Mouse (Mus musculus) forebrain, postnatal 0 days (tissue): ENCODE data around the gene Arid3b. TPM values are rescaled to one million over a fixed set of nuclear protein-coding genes. Genes with fewer than 3 reads are reported as not detected.

Experiments
- ATAC-seq: fragments of 200-750 bp; cut with Nextera tagmentation; 2 replicates; pipeline ENCODE4 v1.8.0; 2017; ENCODE audit warnings: mild to moderate bottlenecking, moderate library complexity
- DNase-seq: peaks from one replicate; pipeline ENCODE4 v3.0.0-alpha.2; 2015
- H3K27ac ChIP-seq: fragments of 300-500 bp; sonication (generic); 2 replicates; pipeline ENCODE4 v1.5.1; 2014; ENCODE audit warnings: low read depth, mild to moderate bottlenecking, antibody characterized with exemption, low read length, moderate library complexity, mixed read lengths
- H3K27me3 ChIP-seq: fragments of 300-500 bp; sonication (generic); 2 replicates; pipeline ENCODE4 v1.6.1; 2014; ENCODE audit warnings: mild to moderate bottlenecking, low read length, mixed read lengths; ENCODE audit not compliant: insufficient read depth
- H3K36me3 ChIP-seq: fragments of 300-500 bp; sonication (generic); 2 replicates; pipeline ENCODE4 v1.6.1; 2014; ENCODE audit warnings: mild to moderate bottlenecking, moderate library complexity; ENCODE audit not compliant: insufficient read depth
- H3K4me1 ChIP-seq: fragments of 300-500 bp; sonication (generic); 2 replicates; pipeline ENCODE4 v1.6.1; 2014; ENCODE audit warnings: antibody characterized with exemption; ENCODE audit not compliant: insufficient read depth
- H3K4me2 ChIP-seq: fragments of 300-500 bp; sonication (generic); 2 replicates; pipeline ENCODE4 v1.6.1; 2014; ENCODE audit warnings: low read depth, mild to moderate bottlenecking, moderate library complexity
- H3K4me3 ChIP-seq: fragments of 300-500 bp; sonication (generic); 2 replicates; pipeline ENCODE4 v1.5.1; 2014; ENCODE audit warnings: low read depth, low read length, mixed read lengths
- H3K9ac ChIP-seq: fragments of 300-500 bp; sonication (generic); 2 replicates; pipeline ENCODE4 v1.6.1; 2014; ENCODE audit warnings: mild to moderate bottlenecking
- H3K9me3 ChIP-seq: fragments of 300-500 bp; sonication (generic); 2 replicates; pipeline ENCODE4 v1.6.1; 2016; ENCODE audit warnings: low read length
- CTCF ChIP-seq: sonication (generic); IDR thresholded peaks from 2 replicates; pipeline ENCODE4 v1.5.1; 2016; ENCODE audit warnings: antibody characterized with exemption, control low read depth, low read depth
- WGBS: fragments of 180-500 bp; shearing (Covaris S2); extraction: QIAGEN DNeasy Blood & Tissue Kit; methylation state at CpG from one replicate; pipeline ENCODE4 v1.1.7; 2014; 5-methylcytosine and 5-hydroxymethylcytosine counted together
- polyA plus RNA-seq: library from polyadenylated mRNA; unstranded; fragments of >200 nt; fragmentation: Nextera tagmentation; extraction: Ambion mirVana; gene quantifications from 2 replicates; pipeline ENCODE4 v1.2.1, GENCODE M21; 2015
- total RNA-seq: library from RNA; depleted of rRNA; stranded (reverse); fragments of >200 nt; gene quantifications from 2 replicates; pipeline ENCODE4 v1.2.3, GENCODE M21; 2014

Arid3b gene
- total and polyA plus RNA-seq, 2 experiments from 2014 or later = 3.1 to 4.7 TPM

- Histone ChIP-seq H3K27me3 (no peaks in the 10 kb centered on the region), H3K4me3 (no peak overlapping the region), H3K27ac (peak overlapping the region; percentile 10; the same call in 1 of the 2 replicates), H3K36me3 (no peaks in the 10 kb centered on the region), H3K4me2 (peak overlapping the region; percentile 38), H3K4me1 (peaks cover 17% of the 10 kb centered on the region), H3K9me3 (no peaks in the 10 kb centered on the region), H3K9ac (peak overlapping the region; percentile 31)
- TF ChIP-seq CTCF = no peak
- WGBS = 5% methylated on average over 24 of the region's 24 CpGs
- DNase-seq (peak; percentile 88), ATAC-seq (peak; percentile 84)
Measured at GRCm38 (mm10) chr9:57831267-57832082, 5.1 kb downstream of the Arid3b start.

GRCm38 (mm10) chr9:57829812-57830557, 6.6 kb downstream of the Arid3b start:
- Histone ChIP-seq H3K36me3 (0 out of 2 replicates have a peak, but pooled peaks cover 2% of the 10 kb centered on the region), H3K9ac (no peak overlapping the region), H3K9me3 (no peaks in the 10 kb centered on the region), H3K27me3 (no peaks in the 10 kb centered on the region), H3K4me1 (peaks cover 17% of the 10 kb centered on the region), H3K4me2 (no peak overlapping the region), H3K27ac (no peak overlapping the region), H3K4me3 (no peak overlapping the region)
- 25% methylated on average over 6 of the region's 6 CpGs for WGBS
- DNase-seq (no peak), ATAC-seq (no peak)
- no peak for TF ChIP-seq CTCF

GRCm38 (mm10) chr9:57823397-57823796, 13.2 kb downstream of the Arid3b start:
- no peak for DNase-seq
- H3K4me2 ChIP-seq = no peak overlapping the region
- no peaks in the 10 kb centered on the region for H3K9me3 ChIP-seq
- no peaks in the 10 kb centered on the region for H3K27me3 ChIP-seq
- no peak for TF ChIP-seq CTCF
- no peak overlapping the region for H3K9ac ChIP-seq
- 87% methylated on average over 1 of the region's 1 CpGs for WGBS
- no peak overlapping the region for H3K27ac ChIP-seq
- no peak for ATAC-seq
- no peaks in the 10 kb centered on the region for H3K4me1 ChIP-seq
- H3K4me3 ChIP-seq = no peak overlapping the region
- 0 out of 2 replicates have a peak, but pooled peaks cover 4% of the 10 kb centered on the region for H3K36me3 ChIP-seq

- Histone ChIP-seq H3K4me1 (no peaks in the 10 kb centered on the region), H3K4me3 (no peak overlapping the region), H3K9ac (no peak overlapping the region), H3K27me3 (no peaks in the 10 kb centered on the region), H3K9me3 (no peaks in the 10 kb centered on the region), H3K27ac (no peak overlapping the region), H3K36me3 (0 out of 2 replicates have a peak, but pooled peaks cover 4% of the 10 kb centered on the region), H3K4me2 (no peak overlapping the region)
- DNase-seq = no peak
- TF ChIP-seq CTCF = no peak
- ATAC-seq = no peak
- 79% methylated on average over 13 of the region's 13 CpGs for WGBS
Measured at GRCm38 (mm10) chr9:57822812-57823211, 13.8 kb downstream of the Arid3b start.

GRCm38 (mm10) chr9:57820186-57821080, 16.2 kb downstream of the Arid3b start:
- no peak for TF ChIP-seq CTCF
- no peak overlapping the region for H3K27ac ChIP-seq
- whole genome bisulfite sequencing = 41% methylated on average over 16 of the region's 16 CpGs
- H3K4me2 ChIP-seq = no peak overlapping the region
- H3K27me3 ChIP-seq = no peaks in the 10 kb centered on the region
- 0 out of 2 replicates have a peak, but pooled peaks cover 4% of the 10 kb centered on the region for H3K36me3 ChIP-seq
- H3K9me3 ChIP-seq = no peaks in the 10 kb centered on the region
- H3K9ac ChIP-seq = no peak overlapping the region
- H3K4me3 ChIP-seq = no peak overlapping the region
- no peak for ATAC-seq
- DNase-seq = no peak
- H3K4me1 ChIP-seq = no peaks in the 10 kb centered on the region

- H3K4me2 ChIP-seq = no peak overlapping the region
- no peaks in the 10 kb centered on the region for H3K9me3 ChIP-seq
- peaks cover 19% of the 10 kb centered on the region; the same call in 1 of the 2 replicates for H3K4me1 ChIP-seq
- no peak for TF ChIP-seq CTCF
- ATAC-seq = no peak
- H3K36me3 ChIP-seq = no peaks in the 10 kb centered on the region
- no peak for DNase-seq
- H3K27ac ChIP-seq = no peak overlapping the region
- no peaks in the 10 kb centered on the region for H3K27me3 ChIP-seq
- 18% methylated on average over 6 of the region's 6 CpGs for WGBS
- H3K9ac ChIP-seq = no peak overlapping the region
- H3K4me3 ChIP-seq = no peak overlapping the region
Measured at GRCm38 (mm10) chr9:57817220-57817667, 19.3 kb downstream of the Arid3b start.
